Mouse (Mus musculus) macrophage (primary cell): ENCODE results near the gene Cdh10. TPM values are rescaled to one million over a fixed set of nuclear protein-coding genes. Genes with fewer than 3 reads are reported as not detected.

Source experiments
- H3K27ac ChIP-seq: fragments of 350-480 bp; formaldehyde crosslinking; 2 replicates; pipeline ENCODE4 v1.9.0; 2021
- H3K36me3 ChIP-seq: fragments of 350-480 bp; formaldehyde crosslinking; 2 replicates; pipeline ENCODE4 v1.9.0; 2021; ENCODE audit errors: inconsistent target
- H3K4me3 ChIP-seq: fragments of 350-480 bp; formaldehyde crosslinking; 2 replicates; pipeline ENCODE4 v1.9.0; 2021; ENCODE audit errors: inconsistent target
- H3K79me2 ChIP-seq: fragments of 350-480 bp; formaldehyde crosslinking; 2 replicates; pipeline ENCODE4 v1.9.0; 2021; ENCODE audit errors: inconsistent target
- WGBS: methylation state at CpG from one replicate; pipeline ENCODE4 v1.1.7; 2026; ENCODE audit warnings: inconsistent platforms; ENCODE audit not compliant: missing documents; 5-methylcytosine and 5-hydroxymethylcytosine counted together
- polyA plus RNA-seq: library from polyadenylated mRNA; stranded (reverse); fragments of 250-400 nt; gene quantifications from 3 replicates; pipeline ENCODE4 v1.2.4, GENCODE M21; 2018; ENCODE audit warnings: inconsistent platforms

Gene Cdh10
- polyA plus RNA-seq, 1 experiment from 2014 or later, result not detected

GRCm38 (mm10) chr15:18890358-18890757 is 71.6 kb downstream of the Cdh10 start:
- WGBS, result 89% methylated on average over 8 of the region's 8 CpGs
- H3K36me3 ChIP-seq, result no peaks in the 10 kb centered on the region
- no peak overlapping the region for H3K27ac ChIP-seq
- no peaks in the 10 kb centered on the region for H3K79me2 ChIP-seq
- H3K4me3 ChIP-seq, result no peak overlapping the region

- no peak overlapping the region for H3K4me3 ChIP-seq
Measured at GRCm38 (mm10) chr15:18900776-18901175, 82.0 kb downstream of the Cdh10 start.

GRCm38 (mm10) chr15:18904131-18904530 is 85.4 kb downstream of the Cdh10 start:
- Histone ChIP-seq H3K4me3 (no peak overlapping the region), H3K36me3 (no peaks in the 10 kb centered on the region), H3K79me2 (no peaks in the 10 kb centered on the region), H3K27ac (no peak overlapping the region)
- 92% methylated on average over 2 of the region's 2 CpGs for WGBS

More at GRCm38 (mm10) chr15:18900776-18901175, 82.0 kb downstream of the Cdh10 start:
- H3K36me3 ChIP-seq, result no peaks in the 10 kb centered on the region
- H3K79me2 ChIP-seq, result no peaks in the 10 kb centered on the region
- no peak overlapping the region for H3K27ac ChIP-seq

GRCm38 (mm10) chr15:18910612-18911011 is 91.9 kb downstream of the Cdh10 start:
- 82% methylated on average over 4 of the region's 4 CpGs for WGBS
- Histone ChIP-seq H3K36me3 (no peaks in the 10 kb centered on the region), H3K27ac (no peak overlapping the region), H3K79me2 (no peaks in the 10 kb centered on the region), H3K4me3 (no peak overlapping the region)

- Histone ChIP-seq H3K27ac (no peak overlapping the region), H3K36me3 (no peaks in the 10 kb centered on the region), H3K79me2 (no peaks in the 10 kb centered on the region), H3K4me3 (no peak overlapping the region)
- 50% methylated on average over 1 of the region's 1 CpGs for WGBS
Measured at GRCm38 (mm10) chr15:18925392-18926117, 106.8 kb downstream of the Cdh10 start.

- Histone ChIP-seq H3K27ac (no peak overlapping the region), H3K36me3 (no peaks in the 10 kb centered on the region), H3K4me3 (no peak overlapping the region), H3K79me2 (no peaks in the 10 kb centered on the region)
- 92% methylated on average over 2 of the region's 2 CpGs for WGBS
Measured at GRCm38 (mm10) chr15:18926964-18927363, 108.2 kb downstream of the Cdh10 start.

- no peaks in the 10 kb centered on the region for H3K36me3 ChIP-seq
- H3K4me3 ChIP-seq, result no peak overlapping the region
- no peak overlapping the region for H3K27ac ChIP-seq
- H3K79me2 ChIP-seq, result no peaks in the 10 kb centered on the region
- 91% methylated on average over 3 of the region's 3 CpGs for WGBS
Measured at GRCm38 (mm10) chr15:18952266-18952665, 133.5 kb downstream of the Cdh10 start.

GRCm38 (mm10) chr15:18975041-18975440 is 156.3 kb downstream of the Cdh10 start:
- no peak overlapping the region for H3K4me3 ChIP-seq
- no peaks in the 10 kb centered on the region for H3K79me2 ChIP-seq
- no peak overlapping the region for H3K27ac ChIP-seq
- WGBS, result 57% methylated on average over 5 of the region's 5 CpGs
- H3K36me3 ChIP-seq, result no peaks in the 10 kb centered on the region

GRCm38 (mm10) chr15:18984891-18985290 is 166.1 kb downstream of the Cdh10 start:
- H3K27ac ChIP-seq, result no peak overlapping the region
- no peak overlapping the region for H3K4me3 ChIP-seq
- WGBS, result 86% methylated on average over 3 of the region's 3 CpGs
- no peaks in the 10 kb centered on the region for H3K79me2 ChIP-seq
- H3K36me3 ChIP-seq, result no peaks in the 10 kb centered on the region

- WGBS, result 89% methylated on average over 1 of the region's 1 CpGs
- Histone ChIP-seq H3K27ac (no peak overlapping the region), H3K36me3 (no peaks in the 10 kb centered on the region), H3K79me2 (no peaks in the 10 kb centered on the region), H3K4me3 (no peak overlapping the region)
Measured at GRCm38 (mm10) chr15:18987671-18988070, 168.9 kb downstream of the Cdh10 start.

- no peaks in the 10 kb centered on the region for H3K36me3 ChIP-seq
- H3K79me2 ChIP-seq, result no peaks in the 10 kb centered on the region
- H3K27ac ChIP-seq, result no peak overlapping the region
- H3K4me3 ChIP-seq, result no peak overlapping the region
Measured at GRCm38 (mm10) chr15:18993512-18993911, 174.8 kb downstream of the Cdh10 start.

- Histone ChIP-seq H3K79me2 (no peaks in the 10 kb centered on the region), H3K4me3 (no peak overlapping the region), H3K36me3 (no peaks in the 10 kb centered on the region), H3K27ac (no peak overlapping the region)
- 75% methylated on average over 4 of the region's 4 CpGs for WGBS
Measured at GRCm38 (mm10) chr15:18994294-18994693, 175.5 kb downstream of the Cdh10 start.

GRCm38 (mm10) chr15:19010829-19011228 is 192.1 kb downstream of the Cdh10 start:
- Histone ChIP-seq H3K27ac (no peak overlapping the region), H3K4me3 (no peak overlapping the region), H3K36me3 (no peaks in the 10 kb centered on the region), H3K79me2 (no peaks in the 10 kb centered on the region)
- 92% methylated on average over 10 of the region's 10 CpGs for WGBS

- H3K27ac ChIP-seq, result no peak overlapping the region
- no peaks in the 10 kb centered on the region for H3K36me3 ChIP-seq
- no peak overlapping the region for H3K4me3 ChIP-seq
- 88% methylated on average over 3 of the region's 3 CpGs for WGBS
- no peaks in the 10 kb centered on the region for H3K79me2 ChIP-seq
Measured at GRCm38 (mm10) chr15:19032983-19033382, 214.2 kb downstream of the Cdh10 start.

- H3K36me3 ChIP-seq, result no peaks in the 10 kb centered on the region
- H3K27ac ChIP-seq, result no peak overlapping the region
- WGBS, result 70% methylated on average over 1 of the region's 1 CpGs
- no peak overlapping the region for H3K4me3 ChIP-seq
- no peaks in the 10 kb centered on the region for H3K79me2 ChIP-seq
Measured at GRCm38 (mm10) chr15:19040077-19040476, 221.3 kb downstream of the Cdh10 start.
